Mouse (Mus musculus): ENCODE results near the gene Gimap9. TPM values are rescaled to one million over a fixed set of nuclear protein-coding genes. Genes with fewer than 3 reads are reported as not detected.

The Gimap9 gene
- polyA plus RNA-seq (2012): 1.3 and 2.0 TPM in 2 replicates

DNA sequence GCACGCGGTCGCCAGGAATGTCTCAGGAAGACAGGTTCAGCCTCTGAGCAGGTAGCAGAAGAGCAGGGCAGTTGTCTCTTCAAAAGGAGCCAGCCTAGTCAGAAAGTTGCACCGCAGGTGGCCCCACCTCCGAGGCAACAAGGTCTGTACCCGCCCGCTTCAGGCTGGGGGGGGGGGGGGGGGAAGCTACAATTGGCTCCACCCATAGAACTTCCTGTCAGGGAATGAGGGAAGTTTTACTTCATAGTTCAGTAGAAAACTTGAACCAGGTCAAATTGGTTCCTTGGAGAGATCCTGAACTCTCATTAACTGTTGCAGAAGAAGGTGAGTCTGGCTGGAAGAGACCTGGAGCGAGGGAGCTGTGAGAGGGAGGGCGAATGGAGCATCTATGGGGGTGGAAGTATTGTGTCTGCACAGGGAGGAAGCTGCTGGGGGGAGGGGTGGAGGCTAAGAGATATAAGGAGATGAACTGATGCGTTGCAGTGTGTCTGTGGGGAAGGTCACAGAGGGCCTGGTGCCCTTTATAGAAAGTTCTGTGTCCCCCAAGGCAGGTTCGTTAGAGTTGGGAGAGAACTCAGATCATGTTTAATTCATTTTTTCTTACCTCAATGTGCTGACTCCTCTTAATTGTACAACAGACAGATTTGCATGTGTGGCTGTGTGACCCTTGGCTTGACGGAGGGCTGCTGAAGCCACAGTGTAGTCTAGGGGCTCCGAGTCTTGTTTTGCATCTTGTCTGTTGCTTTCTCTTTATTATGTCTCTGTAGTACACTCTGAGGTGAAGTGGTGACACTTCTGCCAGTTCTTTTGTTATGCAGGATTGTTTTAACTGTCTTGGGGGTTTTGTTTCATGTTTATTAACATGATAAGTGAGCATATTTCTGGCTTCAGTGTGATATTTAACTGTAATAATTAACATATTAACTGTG lies at the start of gene Gimap9:
TSS of gene Gimap9 (plus strand) at position 199 of the 929 bp plus-strand sequence.

DNA sequence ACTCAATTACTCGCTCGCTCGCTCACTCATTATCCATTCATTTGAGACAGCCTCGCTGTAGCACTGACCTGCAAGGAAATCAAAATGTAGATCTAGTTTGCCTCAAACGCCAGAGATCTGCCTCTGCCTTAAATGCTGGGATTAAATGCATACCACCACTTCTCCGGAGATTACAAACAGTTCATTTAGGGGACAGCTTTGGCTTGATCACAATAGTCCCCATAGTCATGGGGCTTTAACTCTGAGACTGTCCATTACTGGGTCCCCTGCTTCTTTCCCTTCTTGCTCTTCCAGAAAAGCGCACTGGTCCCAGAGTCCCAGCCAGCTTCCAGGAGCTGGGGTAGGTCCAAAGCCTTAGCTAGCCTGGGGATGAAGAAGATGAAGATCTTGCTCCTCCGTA lies 49.5 kb upstream of the Gimap9 start, which contains the start of gene AI854703:
TSS of gene AI854703 (plus strand) at position 301 of the 400 bp plus-strand sequence.

GRCm38 (mm10) chr6:48646995-48647394 lies 28.9 kb upstream of the Gimap9 start, which contains the start of gene Gimap8:
TSS of gene Gimap8 (plus strand) at chr6:48647234.

DNA sequence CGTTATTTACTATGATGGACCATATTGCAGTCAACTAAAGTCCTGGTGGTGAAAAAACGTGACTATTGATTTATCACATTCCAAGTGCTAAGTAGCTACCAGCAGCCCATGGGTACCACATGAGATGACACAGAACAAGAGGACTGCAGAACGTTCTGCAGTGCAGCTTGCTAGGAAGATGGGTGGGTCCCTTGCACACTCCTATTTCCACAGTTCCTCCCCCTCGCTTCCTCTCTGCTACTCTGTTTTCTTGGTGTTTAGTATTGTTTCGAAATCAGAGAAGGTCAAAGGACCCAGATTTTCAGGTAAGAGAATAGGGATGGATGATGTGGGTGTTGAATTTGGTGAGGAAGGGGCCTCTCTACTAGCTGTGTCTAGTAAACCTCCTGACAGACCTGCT lies 8.4 kb downstream of the Gimap9 start, which contains the start of gene Gimap4:
TSS of gene Gimap4 (plus strand) at position 231 of the 400 bp plus-strand sequence.

DNA sequence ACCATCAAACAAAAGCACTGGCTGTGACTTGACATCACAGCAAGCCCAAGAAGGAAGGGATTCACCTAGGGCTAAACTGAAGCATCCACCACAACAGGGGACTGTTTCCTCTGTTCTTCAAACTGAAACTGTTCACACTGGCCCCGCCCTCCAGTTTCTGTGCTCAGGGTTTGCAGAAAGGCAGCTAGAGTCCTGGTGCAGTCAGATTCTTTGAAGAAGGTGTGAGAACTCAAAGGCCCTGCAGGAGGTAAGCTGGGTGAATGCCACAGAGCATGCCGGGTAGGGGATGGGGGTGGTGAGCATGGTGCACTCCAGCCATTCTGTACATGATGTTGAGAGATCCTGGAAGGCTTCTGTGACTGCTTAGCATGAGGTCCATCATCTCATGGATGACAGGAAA lies 42.5 kb downstream of the Gimap9 start, which contains the start of the genes Gm28053 and Gimap7:
TSS of gene Gm28053 (plus strand) at position 153 of the 400 bp plus-strand sequence.
TSS of gene Gimap7 (plus strand) at position 167 of the 400 bp plus-strand sequence.

Other genes starting within 250 kb of the Gimap9 start
- gene Zfp467, start 230.3 kb upstream of the Gimap9 start, polyA plus RNA-seq (2012): 11.4 and 11.6 TPM in 2 replicates
- 0.06 and 0.11 TPM in 2 replicates for gene Sspo, start 227.9 kb upstream of the Gimap9 start, polyA plus RNA-seq (2012)
- gene Atp6v0e2, start 138.5 kb upstream of the Gimap9 start, polyA plus RNA-seq (2012): 0.05 TPM in 1 of 2 replicates, not detected in the other
- gene Lrrc61, start 121.3 kb upstream of the Gimap9 start, polyA plus RNA-seq (2012): 13.1 and 17.1 TPM in 2 replicates
- gene Rarres2, start 103.3 kb upstream of the Gimap9 start, polyA plus RNA-seq (2012): not detected in 2 replicates
- gene Gm45021, start 86.5 kb upstream of the Gimap9 start, polyA plus RNA-seq (2012): not detected in 2 replicates
- gene Repin1, start 82.2 kb upstream of the Gimap9 start, polyA plus RNA-seq (2012): 37.9 and 45.1 TPM in 2 replicates
- gene Gm44965, start 82.2 kb upstream of the Gimap9 start, polyA plus RNA-seq (2012): 5.2 and 6.3 TPM in 2 replicates
- 2.4 and 2.7 TPM in 2 replicates for gene Zfp775, start 74.1 kb upstream of the Gimap9 start, polyA plus RNA-seq (2012)
- gene AI854703, start 49.4 kb upstream of the Gimap9 start, polyA plus RNA-seq (2012): 1.9 and 2.7 TPM in 2 replicates
- 0.53 and 0.70 TPM in 2 replicates for gene Gimap8, start 28.9 kb upstream of the Gimap9 start, polyA plus RNA-seq (2012)
- gene Gimap4, start 8.4 kb downstream of the Gimap9 start, polyA plus RNA-seq (2012): 0.69 and 1.0 TPM in 2 replicates
- 7.4 and 13.0 TPM in 2 replicates for gene Gimap6, start 32.1 kb downstream of the Gimap9 start, polyA plus RNA-seq (2012)
- gene Gm28053, start 42.5 kb downstream of the Gimap9 start, polyA plus RNA-seq (2012): 1.5 TPM in 1 of 2 replicates, not detected in the other
- 0.06 TPM in 1 of 2 replicates, not detected in the other for gene Gimap7, start 42.5 kb downstream of the Gimap9 start, polyA plus RNA-seq (2012)
- gene Gimap1, start 62.9 kb downstream of the Gimap9 start, polyA plus RNA-seq (2012): 6.1 and 12.2 TPM in 2 replicates
- 4.8 and 8.0 TPM in 2 replicates for gene Gimap5, start 70.1 kb downstream of the Gimap9 start, polyA plus RNA-seq (2012)
- gene Gimap3, start 94.7 kb downstream of the Gimap9 start, polyA plus RNA-seq (2012): 1.8 and 2.2 TPM in 2 replicates
- 87.0 and 113 TPM in 2 replicates for gene Tmem176a, start 164.8 kb downstream of the Gimap9 start, polyA plus RNA-seq (2012)
- 57.5 and 63.3 TPM in 2 replicates for gene Tmem176b, start 165.4 kb downstream of the Gimap9 start, polyA plus RNA-seq (2012)
- gene Aoc1, start 196.8 kb downstream of the Gimap9 start, polyA plus RNA-seq (2012): 0.07 and 0.17 TPM in 2 replicates

Data from megakaryocyte-erythroid progenitor cell, adult 5 weeks (primary cell).